Mouse (Mus musculus) yolk sac, embryonic 10.5 days (tissue): ENCODE data around the gene Apom.

ENCODE experiments used
- DNase-seq: peaks from one replicate; pipeline ENCODE4 v3.0.0-alpha.2; 2017; ENCODE audit warnings: low spot score

Apom gene

DNA sequence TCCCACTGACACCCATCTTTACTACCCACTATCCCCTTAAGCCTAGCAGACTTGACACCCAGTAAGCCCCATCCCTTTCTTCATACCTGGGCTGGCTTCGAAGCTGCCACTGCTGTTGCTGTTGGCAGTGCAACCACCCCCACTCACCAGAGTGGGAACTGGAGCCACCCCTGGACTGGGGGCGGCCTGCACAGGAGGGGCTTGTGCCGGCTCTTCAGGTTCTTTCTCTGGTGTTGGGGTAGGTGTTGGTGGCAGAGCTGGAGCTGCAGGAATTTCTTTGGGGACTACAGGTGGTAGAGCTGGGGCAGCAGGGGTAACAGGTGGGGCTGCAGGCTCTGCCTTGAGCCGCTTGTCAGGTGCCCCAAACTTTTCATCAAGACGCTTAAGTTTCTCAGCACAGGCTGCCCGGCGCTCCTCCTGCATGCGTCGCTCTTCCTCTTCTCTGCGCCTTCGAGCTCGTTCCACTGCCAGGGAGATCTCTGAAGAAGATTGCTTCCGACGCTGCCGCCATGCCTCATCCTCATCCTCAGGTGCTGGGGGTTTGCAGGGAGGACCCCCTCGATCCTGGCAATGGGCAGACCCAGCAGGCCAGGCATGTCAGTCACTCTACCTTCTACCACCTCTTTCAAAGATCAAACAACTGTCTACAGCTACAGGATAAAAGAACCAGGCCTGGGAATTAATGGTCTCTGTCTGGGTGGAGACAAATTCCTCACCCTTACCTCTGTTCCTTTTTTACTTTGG, 27.2 kb upstream of the Apom start:
- DNase-seq: no peak

DNA sequence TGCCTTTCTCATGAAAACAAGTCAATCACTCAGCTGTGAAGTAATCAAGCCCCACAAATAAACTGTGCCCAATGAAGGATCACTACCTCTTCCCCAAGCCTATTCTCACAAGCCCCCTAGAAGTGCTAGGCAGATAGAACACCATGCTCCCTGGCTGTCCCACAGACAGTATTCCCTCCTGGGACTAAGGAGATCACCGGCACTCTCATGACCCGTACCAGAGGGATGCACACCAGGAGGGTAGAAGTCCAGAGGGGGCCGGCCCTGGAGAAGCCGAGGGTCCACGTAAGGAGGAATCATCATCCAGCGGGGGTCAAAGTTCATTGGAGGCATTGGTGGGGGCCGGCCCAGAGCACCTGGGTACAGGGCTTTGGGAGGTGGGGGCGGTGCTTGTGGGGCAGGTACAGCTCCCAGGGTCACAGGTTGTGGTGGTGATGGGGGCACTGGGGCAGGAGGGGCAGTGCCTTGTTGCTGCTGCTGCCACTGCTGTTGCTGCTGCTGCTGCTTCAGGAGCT, 25.9 kb upstream of the Apom start:
- peak; percentile 32 for DNase-seq

DNA sequence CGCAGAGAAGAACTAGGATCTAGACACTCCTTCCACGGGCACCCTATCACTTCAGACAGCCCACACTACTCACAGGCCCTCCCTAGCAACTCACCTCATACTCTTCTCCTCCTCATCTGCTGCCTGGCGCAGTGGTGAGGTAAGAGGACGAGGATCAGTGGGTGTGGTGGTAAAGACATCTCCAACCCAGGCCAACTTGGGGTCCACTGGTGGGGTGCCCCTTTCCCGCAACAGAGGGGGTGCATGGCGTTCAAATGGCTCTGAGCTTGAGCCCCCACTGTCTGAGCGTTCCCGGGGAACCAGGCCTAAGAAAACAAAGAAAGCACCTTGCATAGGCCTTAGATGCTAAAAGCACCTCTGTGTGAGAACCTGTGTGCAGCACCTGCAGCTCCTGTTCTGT, 25.4 kb upstream of the Apom start:
- no peak for DNase-seq

DNA sequence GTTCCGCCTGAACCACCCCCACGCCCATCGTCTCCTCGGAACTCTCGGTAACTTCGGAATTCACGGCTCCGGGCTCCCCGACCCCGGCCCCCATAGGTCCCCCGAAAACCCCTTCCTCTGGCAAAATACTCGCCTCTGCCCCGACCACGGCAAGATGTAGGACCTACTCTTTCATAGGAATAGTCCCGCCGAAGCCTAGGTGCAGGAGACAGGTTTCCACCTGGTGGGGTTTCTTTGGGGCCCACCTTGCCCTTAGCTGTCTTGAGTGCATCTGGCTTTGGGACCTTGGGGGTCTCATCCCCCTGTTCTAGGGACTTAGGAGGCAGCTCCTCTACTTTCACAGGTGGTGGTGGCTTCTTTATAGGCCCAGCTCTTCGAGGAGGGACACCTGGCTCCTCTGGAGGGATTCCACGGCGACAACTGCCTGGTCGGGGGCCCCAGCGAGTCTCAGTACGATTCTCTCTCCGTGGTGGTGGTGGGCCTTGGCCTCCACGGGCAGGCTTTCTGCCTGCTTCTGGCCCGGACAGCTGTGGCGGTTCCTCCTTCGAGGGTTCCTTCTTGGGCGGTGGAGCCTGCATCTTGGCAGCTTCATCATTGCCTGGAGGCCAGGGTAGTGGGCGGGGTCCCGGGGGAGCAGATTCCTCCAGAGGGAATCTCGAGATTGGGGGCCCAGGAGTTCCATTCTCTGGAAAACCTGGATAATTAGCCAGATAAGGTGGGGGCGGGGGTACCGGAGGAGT, 24.8 kb upstream of the Apom start:
- no peak for DNase-seq

DNA sequence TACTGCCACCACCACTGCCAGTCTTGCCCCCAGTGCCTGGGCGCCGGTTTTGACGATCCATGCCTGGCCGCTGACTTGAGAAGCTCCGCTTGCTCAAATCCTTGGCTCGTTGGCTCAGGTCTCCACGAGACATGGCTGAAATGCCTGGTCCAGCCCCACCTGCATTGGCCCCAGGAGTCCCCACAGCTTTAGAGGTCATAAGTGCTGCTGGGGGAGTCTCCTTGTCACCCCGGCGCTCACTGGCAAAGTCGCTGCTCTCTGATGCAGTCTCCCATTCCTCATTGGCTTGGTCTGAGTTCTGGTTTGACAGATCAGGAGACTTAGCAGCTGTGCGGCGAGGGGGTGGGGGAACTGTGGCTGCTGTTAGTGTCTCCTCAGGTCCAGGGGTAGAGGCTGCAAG, 23.6 kb upstream of the Apom start:
- no peak for DNase-seq

DNA sequence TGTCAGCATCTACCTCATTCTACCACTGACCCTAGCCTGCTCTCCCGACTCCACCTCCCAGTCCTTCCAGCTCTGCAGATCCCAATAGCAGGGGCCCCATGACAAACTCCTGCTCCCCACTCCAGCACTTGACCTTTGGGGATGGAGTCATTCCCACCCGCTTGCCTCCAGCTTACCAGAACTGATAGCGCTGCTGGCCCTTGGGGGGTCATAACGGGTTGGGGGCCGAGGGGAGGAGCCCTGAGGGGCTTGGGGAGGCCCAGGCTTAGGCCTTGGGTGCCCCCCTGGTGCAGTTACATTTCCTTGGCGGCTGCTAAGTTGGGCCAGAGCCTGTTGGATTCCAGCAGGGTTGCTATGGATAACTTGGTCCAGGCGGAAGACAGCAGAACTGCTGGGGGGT, 22.8 kb upstream of the Apom start:
- no peak for DNase-seq

DNA sequence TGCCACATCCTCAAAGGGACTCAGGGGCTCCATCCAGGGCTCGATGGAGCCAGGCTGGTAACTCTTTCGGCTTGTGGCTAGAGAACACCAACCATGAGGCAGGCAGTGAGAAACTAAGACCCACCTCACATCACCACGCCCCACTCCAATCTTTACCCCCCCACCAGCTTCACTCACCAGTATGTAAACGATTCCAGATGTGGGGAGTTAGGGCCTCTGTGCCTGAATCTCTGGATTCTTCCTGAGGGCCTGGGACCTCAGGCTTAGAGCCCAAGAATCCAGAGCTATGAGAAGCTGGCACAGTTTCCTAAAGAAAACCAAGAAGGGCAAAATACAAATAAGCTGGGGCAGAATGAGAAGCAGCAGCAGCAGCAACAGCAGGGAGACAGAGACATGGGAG, 22.1 kb upstream of the Apom start:
- no peak for DNase-seq

DNA sequence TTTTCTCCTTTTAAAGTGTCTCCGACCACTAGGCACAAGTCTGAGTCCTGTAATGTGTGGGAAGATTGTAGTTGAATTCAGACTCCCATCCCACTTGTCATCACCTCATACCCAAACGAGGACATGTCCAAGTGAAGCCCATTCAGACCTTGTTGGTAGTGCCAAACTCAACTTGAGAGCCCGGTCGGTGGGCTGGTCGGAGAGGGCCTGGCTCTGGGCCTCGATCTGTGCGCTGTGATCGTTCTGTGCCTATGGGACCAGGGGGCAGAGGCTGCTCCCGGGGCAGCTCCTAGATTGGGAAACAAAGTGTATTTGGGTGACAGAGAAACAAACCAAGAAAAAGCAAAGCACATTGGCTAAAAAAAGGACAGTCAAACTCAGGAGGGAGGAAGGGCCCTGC, 21.2 kb upstream of the Apom start:
- DNase-seq: no peak

DNA sequence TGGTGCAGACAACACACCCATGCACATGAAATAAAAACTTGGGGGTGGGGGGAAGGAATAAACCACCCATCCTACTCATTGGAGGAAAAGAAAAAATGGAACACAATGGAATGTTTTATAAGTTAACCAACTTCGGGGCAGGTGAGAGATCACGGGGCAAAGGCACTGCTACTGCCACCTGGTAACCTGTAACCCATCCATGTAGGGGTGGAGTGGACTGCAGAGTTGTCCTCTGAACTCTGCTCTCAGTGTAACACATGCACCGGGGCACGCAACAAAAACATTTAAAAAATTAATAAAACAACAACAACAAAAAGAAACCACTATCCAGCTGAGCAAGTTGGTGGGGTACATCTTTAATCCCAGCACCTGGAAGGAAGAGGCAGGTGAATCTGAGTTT, 20.3 kb upstream of the Apom start:
- DNase-seq: no peak

DNA sequence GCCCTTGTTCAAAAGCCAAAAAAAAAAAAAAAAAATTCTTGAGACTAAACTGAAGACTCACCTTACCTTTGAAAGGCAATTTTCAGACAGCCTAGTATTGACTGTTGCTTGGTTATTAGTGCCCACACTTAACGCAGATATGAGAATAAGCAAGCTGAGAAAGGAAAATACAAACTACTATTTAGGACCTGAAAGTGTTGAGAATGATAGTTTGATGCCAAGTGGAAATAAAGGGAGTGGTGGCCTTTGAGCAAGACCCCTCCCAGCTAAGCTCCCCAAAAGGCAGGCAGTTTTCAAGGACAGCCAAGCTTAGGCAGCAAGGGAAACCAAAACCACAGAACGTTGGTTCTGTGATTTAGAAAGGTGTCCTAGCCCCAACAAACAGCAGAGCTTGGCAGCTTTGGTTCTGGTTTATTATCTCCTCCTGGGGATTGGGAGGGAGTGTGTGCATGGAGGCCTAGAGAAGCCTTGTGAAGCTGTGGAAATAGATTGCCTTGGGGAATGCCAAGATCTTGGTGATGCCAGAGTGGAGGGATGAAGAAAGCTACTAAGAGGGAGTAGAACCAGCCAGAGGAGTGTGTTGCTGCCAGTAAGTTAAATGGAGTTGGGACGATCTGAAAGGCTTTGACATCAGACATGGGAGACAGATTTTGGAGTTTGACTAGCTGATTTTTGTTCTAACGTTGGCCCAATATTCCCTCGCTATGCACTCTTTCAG, 16.2 kb upstream of the Apom start:
- DNase-seq: no peak

DNA sequence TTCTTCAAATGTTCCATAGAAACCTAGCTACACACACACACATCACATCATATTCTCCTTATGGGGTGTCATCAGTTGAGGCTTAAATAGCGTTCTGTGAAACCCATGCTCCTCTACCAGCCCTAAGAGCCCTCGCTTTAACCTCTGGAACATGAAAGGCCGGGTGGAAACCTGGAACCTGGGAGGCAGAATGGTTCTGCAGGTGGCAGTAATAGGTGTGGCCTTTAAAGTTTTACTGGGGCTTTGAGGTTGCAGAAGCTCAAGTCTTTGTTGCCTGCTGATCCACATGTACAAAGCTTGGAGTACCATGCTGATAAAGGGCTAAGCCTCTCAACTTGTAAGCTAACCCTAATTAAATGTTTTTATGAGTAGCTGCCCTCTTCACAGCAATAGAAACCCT, 15.5 kb upstream of the Apom start:
- no peak for DNase-seq

DNA sequence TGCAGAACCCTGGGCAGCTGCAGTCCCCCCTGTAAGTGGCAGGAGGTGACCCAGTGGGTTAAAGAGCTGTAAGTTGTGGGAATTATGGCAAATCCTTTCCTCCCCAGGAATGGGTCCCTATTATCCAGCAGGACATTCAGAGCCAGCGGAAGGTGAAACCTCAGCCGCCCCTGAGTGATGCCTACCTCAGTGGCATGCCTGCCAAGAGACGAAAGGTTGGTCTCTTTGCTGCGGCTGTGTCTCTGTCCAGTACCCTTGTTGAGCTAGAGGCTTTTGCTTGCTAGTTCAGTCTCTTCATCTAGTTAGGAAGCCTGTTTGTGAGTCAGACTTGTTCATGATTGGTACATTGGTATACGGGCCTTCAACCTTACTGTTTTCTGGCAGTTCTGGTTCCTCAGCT, 14.3 kb upstream of the Apom start:
- DNase-seq: no peak

DNA sequence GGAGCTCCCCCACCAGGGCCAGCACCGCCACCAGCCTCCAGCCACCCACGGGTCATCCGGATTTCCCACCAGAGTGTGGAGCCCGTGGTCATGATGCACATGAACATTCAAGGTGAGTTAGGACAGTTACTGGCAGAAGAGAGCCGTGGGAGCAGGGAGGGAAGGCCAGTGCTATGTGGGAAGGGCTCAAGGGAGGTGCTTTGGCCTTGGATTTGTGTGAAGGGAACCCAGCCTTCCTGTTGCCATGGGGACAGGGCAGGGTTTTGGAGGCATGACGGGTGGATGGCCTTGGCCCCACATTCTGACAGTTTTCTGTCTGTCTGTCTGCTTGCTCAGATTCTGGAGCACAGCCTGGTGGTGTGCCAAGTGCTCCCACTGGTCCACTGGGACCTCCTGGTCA, 10.1 kb upstream of the Apom start:
- no peak for DNase-seq

DNA sequence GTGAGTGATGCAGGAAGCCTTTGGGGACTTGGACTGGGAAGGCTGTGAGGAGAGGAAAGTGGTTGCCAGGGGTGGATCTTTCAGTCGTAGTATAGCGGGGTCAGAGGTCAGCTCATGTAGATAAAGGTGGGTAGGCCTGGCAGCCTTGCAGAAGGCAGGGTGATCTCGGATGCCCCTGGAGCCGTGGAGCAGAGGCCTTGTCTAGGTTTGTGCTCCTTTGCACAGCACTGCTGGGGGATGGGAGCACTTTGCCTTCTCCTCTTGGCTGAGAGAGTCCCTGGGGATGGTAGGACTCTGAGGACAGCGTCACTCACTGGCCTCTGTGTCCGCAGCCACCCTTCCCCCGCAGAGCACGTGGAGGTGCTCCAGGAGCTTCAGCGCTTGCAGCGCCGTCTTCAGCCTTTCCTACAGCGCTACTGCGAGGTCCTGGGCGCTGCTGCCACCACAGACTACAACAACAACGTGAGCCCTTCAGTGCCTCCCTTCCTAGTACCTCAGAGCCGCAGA, 8.7 kb upstream of the Apom start:
- DNase-seq: no peak

DNA sequence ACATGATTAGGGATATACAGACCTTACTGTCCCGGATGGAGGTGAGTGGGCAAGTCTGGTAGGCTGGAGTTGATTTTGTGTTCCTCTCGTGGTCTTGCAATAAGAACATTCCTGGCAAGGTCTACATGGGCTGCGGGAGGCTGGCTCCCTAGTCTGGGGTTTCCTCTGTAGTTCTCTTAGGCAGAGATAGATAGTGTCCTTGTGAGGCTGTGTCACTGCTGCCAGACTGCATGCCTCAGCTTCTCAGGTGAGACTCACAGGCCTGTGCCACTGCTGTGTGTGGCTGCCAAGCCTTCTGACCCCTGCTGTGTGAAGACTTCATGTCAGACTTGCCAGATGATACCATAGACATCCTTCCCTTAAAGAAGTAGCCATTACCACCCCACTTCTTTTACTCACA, 7.4 kb upstream of the Apom start:
- no peak for DNase-seq

DNA sequence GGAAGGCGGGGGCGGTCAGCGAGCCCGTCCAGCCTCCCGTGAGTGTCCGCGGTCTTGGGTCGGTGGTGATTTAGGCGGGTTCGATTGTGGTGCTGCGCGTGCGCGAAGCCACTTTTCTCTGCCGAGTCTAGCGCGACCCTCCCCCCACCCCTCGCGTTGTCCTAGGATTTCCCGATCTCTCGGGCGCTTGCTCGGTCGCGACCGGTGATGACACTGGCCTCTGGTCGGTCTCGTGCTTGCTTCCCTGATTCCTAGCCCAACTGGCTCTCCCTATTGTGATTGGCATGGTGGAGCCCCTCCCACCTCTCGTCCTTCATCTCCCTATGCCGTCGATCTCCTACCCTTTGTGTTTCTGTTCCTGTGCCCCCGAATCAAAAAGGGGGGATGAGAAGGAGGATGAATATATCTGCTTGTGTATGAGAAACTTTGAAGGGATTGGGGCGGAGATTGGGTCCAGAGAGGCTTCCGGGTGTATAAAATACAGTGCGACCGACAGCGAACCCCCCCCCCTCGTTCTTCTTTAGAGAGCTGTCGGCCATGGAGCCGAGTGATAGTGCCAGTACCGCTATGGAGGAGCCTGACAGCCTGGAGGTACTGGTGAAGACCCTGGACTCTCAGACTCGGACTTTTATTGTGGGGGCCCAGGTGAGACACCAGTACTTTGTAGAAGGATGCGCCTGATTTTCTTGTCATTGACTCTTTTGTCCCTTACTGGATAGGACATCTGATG, 3.9 kb upstream of the Apom start:
- DNase-seq: no peak

DNA sequence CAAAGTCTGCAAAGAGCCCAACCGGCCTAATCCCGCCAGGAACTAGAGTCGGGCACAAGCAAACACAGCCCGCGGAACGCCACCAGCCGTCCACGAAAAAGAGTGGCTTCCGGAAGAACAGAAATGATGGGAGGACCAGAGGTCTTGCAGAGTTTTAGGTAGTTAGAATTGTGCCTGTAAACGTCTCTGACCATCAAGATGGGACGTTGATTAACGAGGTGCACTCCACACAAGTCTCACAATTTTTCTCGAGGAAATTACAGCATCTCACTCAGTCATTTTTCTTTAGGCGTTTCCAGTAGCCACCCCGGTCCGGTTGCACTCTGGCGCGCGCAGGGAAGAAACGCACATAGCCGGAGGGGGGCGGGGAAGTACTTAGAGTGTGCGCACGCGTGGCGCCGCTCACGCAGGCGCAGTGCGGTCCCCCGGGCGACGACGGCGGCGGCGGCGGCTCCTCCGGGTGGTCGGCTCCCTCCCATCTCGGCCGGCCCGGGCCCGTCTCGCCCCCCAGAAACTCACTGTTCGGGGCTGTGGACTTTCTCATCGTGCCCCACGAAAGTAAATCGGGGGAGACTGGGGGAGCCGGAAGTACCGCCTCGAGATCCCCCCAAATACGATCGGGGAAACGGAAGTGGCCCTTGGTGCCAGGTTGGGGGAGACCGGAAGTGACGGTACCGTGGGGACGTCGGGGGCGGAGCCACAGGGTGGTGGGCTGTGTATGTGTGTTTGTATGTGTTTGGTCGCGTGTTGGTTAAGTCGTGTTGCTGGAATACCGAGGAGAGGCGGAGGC, 3.1 kb upstream of the Apom start, which contains the start of gene Bag6:
TSS of gene Bag6 (plus strand) at position 378 of the 790 bp plus-strand sequence.
- peak; percentile 96 for DNase-seq

DNA sequence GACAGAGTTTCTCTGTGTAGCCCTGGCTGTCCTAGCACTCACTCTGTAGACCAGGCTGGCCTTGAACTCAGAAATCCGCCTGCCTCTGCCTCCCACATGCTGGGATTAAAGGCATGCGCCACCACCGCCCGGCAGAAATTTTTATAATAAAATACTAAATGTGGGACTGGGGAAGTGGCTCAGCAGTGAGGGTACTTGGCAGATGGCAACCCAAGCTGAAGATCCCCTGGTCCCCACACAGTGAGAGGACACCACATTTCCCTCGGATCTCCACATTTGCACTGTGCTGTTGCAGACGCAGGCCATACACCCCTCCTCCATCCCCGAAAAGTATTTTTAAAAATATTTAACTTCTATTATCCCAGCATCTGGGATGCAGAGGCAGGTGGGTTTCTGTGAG, 1.7 kb upstream of the Apom start:
- no peak for DNase-seq

DNA sequence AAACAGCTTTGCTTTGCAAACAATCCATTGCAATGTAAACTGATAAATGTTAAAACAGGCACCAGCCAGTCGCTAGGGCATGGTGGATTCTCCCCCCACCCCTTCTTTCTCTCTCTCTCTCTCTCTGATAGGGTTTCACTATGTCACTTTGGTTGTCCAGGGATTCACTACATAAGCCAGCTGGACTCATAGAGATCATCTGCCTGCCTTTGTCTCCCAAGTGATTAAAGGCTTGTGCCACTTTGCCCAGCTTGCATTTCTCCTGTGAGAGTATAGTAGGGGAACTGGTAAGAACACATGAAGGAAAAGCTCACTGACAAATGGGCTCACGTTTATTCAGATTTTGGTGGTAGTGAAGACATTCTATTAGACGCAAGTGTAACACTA, 317 bp upstream of the Apom start:
- no peak for DNase-seq

DNA sequence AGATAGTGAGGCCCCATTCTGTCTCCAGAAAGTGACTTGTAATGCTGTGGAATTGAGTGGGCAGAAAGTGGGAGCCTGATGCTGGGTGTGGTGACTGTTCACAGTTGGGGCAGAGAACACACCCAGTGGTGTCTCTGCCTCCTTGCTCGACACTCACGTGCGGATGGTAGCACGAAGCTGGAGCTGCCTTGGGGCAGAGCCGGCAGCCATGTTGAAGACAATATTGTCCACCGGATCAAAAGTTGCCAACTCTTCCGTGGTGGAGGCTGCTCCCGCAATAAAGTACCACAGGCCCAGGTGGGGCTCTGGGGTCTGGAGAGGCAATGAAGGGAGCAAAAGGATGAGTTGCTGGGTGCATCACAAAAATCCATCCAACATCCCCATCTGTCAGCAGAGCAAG, 812 bp downstream of the Apom start:
- DNase-seq: peak; percentile 7

DNA sequence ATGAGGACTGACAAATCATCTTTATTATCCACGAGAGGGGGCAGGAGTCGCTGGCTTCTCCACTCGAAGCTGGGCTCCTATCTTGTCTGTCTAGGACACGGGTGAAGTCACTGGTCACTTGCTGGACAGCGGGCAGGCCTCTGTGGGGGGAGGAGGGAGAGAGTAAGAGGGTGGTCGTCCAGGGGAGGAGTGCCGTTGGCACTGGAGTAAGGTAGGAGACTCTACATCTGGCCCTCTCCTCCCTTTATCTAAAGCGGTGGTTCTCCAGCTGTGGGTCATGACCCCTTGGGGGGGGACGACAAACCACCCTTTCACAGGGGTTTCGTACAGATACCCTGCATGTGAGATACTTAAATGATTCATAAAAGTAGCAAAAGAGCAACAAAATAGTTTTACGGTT, 2.9 kb downstream of the Apom start:
- DNase-seq: no peak
